Mouse (Mus musculus) CH12F3 (cell line): ENCODE data around the gene Elp5.

Source experiments
- in situ Hi-C: fragments of 300-500 bp; cut with MboI; formaldehyde crosslinking; loops from 2 replicates; pipeline ENCODE4 v1.14.3; 2020; ENCODE audit warnings: low sequenced_read_pairs

Elp5 gene

DNA sequence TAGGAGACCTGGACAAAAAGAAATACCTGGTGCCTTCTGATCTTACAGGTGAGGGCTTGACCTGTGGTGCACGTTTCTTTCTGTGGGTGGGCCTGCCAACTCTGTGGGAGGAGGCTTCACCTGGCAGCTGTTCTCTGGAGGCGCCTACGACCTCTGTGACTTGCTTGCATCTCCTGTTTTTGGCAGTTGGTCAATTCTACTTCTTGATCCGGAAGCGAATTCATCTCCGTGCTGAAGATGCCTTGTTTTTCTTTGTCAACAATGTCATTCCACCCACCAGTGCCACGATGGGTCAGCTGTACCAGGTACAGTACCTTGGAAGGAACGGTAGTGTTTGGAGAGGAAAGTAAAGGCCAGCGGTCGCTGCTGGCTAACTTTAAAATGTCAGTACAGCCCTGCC, 10.1 kb upstream of the Elp5 start:
- in situ Hi-C loops: no loop called here

DNA sequence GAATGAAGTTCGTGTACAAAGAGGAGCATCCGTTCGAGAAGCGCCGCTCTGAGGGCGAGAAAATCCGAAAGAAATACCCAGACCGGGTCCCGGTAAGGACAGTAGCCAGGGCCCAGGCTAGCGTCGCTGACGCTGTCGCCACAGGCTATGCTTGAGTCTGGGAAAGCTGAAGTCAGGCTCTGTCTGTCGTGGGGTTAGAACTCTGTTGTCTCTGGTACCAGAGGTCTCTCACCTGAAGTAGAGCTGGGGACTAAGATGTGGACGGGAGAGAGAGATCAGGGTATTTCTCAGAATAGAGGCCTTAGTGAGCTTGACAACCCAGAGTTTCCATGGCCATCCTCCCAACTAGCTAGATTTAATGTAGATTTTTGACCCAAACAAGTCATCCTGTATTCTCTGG, 9.4 kb upstream of the Elp5 start:
- in situ Hi-C loops: no loop called here

DNA sequence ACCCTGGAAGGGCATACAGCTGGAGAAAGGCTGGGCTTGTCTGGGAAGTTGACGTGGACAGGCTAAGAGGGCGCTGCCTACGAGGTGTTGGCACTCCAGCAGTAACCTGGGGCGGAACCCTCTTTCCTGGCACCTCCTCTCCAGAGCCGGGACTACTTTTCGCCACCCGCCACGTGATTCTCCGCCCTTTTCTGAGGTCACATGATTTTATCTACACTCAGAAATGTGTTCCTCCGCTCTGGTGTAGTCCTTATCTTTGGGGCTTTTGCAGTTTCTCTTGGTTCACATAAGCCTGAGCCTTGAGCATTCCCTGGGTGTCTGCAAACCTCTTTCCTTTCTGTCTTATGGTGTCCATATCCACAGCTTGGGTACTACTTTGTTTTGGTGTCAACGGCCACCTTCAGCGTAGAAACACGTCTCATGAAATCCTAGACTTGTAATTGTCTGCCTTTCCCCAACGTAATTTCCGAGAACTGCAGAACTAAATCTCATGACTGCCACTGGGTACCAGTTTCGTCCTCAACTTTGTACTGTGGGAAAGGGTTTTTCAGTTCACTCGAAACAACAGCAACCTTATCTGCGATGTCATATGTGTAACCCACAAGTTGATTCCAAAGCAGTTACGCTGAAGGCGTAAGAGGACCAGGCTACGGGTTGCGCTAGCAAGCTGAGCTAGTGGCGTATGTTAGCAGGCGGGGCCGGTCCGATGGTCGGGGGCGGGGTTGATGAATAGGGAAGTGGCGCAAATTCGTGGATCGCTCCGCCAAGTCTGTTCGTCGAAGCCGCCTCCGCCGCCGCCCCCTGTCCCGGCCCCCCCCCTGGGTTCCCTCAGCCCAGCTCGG, 8.8 kb upstream of the Elp5 start, which contains the start of gene Gabarap:
Gene Gabarap (plus strand): TSS at position 294 of the 842 bp plus-strand sequence.
- in situ Hi-C loops: no loop called here

DNA sequence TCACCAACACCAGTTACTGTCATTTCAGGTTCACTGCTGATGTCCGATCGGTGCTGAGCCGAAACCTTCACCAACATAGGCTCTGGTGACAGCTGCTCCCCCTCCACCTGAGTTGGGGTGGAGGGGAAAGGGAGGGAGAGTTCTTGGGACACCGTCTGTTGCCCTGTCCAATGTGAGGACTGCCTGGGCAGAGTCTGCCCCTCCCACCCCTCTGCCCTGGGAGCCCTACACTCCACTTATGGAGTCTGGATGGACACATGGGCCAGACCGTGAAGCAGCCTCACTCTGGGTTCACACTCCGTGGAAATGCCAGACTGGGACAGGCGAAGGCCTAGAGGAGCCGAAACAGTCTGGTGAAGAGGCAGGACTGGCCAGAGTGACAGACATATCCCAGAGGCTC, 7.6 kb upstream of the Elp5 start:
- in situ Hi-C loops: no loop called here

DNA sequence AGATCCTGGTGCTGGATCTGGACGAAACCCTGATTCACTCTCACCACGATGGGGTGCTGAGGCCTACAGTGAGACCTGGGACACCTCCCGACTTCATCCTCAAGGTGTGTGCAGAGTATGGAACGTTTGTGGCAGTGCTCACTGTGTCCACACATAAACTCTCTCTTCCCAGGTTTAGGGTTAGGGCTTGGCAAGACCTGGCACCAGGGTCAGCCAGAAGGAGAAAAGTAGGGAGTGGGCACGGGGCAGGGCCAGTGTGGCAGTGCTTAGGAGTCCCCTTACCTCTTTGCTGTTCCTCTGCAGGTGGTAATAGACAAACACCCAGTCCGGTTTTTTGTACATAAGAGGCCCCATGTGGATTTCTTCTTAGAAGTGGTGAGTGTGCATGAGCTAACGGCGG, 2.1 kb upstream of the Elp5 start:
- in situ Hi-C loops: no loop called here

DNA sequence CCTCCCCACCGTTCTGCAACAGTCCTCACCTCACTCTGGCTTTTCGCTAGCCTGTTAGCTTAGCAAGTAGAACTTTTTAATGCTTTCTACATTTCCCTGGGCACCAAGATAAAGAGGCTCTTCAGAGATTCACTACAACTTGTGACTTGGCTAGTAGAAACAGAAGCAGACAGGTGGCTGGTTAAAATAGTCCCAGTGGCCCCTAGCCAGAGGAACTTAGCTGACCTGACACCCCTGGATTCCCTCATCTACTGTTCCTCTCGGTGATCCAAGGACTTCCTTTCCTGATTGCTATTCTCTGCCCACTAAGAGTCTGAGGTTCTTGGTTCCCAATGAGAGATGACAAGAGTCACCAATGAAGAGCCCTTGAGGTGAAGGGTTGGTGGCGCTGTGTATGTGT, 1.1 kb upstream of the Elp5 start:
- in situ Hi-C loops: no loop called here

DNA sequence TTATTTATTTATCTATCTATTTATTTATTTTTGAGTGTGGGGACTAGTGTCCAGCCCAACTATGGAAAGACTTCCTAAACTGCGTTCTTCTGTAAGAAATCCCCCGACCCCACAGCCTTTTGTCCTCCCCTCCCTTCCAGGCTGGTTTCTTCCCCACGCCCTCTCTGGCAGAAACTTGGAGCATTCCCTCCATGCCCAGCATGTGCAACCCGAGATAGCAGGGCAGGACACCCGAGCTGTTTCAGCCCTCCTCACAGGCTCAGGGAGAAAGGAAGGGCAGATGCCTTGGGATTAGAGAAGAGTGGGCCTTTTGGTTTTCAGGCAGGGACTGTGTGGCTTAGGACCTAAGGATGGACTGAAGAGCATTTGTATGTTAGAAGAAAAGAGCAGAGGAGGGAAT, 560 bp upstream of the Elp5 start:
- in situ Hi-C loops: no loop called here

DNA sequence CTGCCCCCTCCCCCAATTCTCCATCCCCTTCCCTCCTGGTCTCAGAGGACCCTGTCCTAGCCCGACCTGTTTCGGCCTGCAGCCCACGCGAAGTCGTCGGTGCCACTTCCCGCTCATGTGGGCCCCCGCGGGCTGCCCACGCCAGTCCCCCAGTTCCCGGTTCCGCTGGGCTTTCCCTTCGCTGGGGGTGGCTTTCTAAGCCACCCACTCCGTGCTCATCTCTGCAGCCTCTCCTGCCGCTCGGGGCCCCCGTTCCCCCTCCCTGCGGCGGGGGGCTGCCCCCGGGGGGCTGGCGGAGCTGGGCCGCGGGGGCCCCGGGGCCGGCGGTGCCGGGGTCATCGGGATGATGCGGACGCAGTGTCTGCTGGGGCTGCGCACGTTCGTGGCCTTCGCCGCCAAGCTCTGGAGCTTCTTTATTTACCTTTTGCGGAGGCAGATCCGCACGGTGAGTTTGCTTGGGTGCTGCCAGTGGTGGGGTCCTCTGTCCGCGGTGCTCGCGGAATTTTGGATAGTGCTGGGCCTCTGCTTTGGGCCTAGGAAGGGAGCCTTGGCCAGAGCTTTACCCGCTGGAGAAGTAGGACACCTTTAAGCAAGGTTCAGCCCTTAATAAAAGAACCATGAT, 1.1 kb downstream of the Elp5 start, which contains the start of gene Ctdnep1:
Gene Ctdnep1 (plus strand): TSS at position 16 of the 622 bp plus-strand sequence.
- in situ Hi-C loops: no loop called here

DNA sequence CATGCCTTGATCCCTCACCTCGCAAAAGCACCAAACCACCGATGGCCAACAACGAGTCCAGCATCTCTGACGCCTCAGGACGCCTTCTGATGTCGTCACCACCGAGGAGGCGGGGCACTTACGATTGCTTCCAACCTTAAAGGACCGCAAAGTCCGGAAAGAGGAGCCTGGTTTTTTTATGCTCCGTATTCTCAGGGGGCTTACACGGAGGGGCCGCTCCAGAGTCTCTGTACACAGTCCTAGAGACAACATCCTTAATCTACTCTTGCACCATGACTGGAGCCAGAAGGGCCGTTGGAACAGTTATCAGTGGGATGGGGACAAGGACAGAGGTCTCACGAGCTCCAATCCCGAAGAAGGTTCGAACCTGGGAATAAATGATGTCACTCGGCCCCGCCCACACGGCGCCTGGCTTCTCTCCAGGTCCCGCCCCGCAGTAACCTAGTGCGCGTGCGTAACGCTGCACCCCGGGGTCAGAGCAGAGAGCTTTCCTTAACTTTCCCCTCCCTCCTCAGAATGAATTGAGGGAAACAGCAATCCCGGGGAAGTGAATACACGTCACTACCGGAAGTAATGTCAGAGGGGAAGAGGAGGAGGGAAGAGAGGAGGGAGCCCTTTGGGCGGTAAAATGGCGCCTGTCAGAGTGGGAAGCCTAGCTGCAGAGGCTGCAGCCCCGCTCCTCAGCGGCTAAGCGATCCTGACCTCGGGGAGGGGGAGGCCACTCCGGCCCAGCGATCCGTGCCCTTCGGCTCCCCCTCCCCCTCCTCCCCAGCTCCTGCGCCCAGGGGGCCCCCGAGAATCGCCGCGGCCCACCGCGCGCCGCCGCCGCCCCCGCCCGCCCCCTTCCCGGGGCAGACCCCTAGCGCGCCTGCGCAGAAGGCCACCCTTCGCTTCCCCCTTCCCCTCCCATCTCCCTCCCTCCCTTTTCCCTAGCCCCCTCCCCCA, 1.8 kb downstream of the Elp5 start:
- in situ Hi-C loops: no loop called here

DNA sequence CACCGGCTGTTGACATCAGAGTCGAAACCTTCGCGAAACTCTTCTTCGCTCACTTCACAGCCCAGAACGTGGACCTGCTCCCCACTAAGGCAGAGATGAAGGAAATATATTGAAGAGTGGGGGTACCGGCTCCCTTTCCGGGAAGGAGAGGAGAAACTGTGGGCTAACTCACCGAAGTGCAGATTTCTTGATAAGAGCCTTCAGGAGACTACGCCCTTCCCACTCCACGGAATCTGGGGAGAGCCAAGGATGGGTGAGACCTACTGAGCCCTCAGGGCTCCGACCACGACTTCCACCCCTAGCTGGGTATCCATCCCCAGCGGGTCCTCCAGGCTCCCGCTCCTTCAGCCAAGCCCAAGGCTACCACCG, 2.5 kb downstream of the Elp5 start:
- in situ Hi-C loops: no loop called here

DNA sequence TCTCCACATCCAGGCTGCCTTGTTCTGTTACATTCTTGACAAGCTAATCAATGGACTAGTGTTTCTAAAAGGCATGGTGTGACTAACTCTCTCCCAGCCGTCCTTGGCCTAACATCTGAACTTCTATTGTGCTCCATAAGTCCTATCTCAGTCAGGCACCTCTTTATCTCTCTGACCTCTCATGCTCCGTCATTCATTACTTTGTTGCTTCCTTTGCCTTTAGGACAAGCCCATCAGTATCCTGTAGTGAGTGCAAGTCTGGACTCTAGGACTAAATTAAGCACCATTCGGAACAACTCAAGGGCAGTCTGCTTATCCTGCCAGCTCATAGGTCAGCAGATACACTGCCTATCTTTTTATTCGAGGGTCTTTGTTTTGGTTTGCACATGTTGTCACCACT, 6.0 kb downstream of the Elp5 start:
- in situ Hi-C loops: no loop called here

DNA sequence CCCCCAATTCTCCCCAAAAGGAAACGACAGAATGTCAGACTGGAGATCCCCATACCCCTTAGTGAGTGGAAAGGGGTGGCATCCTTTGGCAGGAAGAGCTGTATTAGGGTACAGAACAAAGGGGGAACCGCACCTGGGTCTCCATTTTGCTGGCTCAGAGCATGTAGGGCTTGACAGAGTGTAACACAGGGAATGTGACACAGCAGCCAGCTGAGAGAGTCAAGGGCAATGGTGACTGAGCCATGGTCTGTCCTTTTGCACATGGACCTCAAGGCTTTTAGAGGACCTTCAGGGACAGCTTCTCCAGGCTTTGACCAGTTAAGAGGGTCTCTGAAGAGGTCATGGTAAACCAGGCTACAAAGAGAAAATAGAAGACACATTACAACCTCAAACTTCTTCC, 7.4 kb downstream of the Elp5 start:
- in situ Hi-C loops: no loop called here

DNA sequence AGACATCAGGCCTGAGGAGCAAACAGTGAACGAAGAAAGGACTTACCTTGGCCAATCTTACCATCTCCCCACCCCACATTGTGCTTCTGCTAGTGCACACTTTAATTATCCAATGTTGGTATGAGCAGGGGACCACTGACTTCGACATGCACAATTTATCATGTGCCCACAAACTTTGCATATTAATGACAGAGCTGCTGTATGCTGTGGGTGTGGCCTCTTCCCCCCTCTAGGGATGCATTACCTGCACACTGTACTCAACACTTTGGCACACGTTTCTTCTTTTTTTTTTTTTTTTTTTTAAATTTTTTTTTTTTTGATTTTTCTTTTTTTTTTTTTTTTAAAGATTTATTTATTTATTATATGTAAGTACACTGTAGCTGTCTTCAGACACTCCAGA, 11.5 kb downstream of the Elp5 start:
- in situ Hi-C loops: no loop called here

DNA sequence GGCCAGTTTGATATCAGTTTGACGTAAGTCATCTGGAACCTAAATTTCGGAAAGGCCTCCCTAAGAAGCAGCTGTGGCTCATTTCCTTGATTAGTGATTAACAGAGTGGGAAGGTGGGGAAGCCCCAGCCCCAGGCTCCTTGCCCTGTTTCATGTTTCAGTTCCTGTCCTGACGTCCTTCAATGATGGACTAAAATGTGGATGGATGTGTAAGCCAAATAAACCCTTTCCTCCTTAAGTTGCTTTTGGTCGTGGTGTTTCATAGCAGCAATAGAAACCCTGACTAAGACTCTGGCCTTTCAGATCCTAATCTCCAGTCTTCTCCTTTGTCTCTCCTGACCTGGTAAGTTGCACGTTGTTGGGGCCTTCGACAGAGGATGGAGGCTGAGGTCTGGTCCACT, 12.1 kb downstream of the Elp5 start:
- in situ Hi-C loops: no loop called here

DNA sequence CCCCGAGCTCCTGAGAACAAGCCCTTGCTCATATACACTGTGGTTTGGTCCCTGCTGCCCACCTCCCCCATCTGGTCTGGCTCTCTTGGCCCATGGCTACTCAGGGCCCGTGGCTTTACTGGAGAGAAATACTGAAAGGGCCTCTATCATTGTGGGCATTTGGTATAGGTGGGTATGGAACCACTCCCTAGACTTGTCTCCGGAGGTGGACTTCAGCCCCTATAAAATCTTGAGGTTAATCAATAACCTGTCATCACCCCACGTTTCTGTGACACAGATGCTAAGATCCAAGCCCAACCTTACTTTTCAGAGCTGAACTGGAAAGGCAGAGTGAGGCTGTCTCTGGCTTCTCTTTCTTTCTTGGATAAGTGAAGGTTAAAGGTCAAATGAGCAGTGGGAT, 13.5 kb downstream of the Elp5 start:
- in situ Hi-C loops: no loop called here

DNA sequence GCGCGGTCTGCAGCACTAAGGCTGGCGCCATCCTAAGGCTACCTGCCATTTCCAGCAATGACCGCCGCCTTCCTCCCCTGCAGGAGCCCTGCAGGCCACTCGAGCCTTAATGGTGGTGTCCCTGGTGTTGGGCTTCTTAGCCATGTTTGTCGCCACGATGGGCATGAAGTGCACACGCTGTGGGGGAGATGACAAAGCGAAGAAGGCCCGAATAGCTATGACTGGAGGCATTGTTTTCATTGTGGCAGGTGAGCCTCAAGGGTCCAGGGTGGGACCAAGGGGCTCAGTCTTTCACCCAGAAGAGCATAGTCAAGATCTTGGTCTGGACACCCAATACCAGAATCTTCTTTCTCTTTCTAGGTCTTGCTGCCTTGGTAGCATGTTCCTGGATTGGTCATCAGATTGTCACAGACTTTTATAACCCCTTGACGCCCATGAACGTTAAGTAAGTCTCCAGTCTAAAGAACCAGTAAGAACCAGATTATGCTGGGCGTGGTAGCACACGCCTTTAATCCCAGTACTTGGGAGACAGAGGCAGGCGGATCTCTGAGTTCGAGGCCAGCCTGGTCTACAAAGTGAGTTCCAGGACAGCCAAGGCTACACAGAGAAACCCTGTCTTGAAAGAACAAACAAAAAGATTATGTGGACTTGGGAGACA, 15.3 kb downstream of the Elp5 start:
- in situ Hi-C loops: no loop called here

DNA sequence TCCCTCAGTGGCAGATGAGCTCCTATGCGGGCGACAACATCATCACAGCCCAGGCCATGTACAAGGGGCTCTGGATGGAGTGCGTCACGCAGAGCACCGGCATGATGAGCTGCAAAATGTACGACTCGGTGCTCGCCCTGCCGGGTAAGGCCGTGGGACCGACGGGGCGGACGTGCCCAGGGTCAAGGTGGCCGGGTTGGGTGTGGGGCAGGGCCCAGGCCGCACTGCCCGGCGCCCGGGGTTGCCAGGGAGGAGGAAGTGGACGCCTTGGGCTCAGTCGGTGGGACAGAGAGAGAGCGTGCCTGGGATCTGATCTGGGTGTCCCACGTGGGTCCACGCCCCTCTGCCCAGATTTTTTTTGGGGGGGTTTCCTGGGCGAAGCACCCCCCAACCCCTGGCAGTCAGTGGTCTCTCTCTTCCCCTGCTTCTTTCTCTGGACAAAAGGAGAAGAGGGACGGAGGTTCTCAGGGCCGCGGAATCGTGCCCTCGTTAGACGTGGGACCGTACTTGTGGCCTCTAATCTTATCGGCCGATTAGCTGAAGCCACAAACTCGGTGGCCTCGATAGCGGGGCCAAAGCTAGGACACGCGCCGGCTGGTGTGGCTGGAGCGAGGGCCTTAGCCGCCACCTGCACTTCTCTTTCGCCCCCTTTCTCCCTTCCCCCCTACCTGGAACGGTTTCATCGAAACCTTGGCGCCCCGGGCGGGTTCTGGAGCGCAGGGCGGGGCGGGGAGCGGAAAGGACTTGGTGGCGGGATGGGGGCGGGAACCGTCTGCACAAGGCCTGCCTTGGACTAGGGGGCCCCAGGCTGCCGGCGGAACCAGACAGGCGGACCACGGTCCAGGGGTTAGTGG, 16.1 kb downstream of the Elp5 start:
- in situ Hi-C loops: no loop called here

DNA sequence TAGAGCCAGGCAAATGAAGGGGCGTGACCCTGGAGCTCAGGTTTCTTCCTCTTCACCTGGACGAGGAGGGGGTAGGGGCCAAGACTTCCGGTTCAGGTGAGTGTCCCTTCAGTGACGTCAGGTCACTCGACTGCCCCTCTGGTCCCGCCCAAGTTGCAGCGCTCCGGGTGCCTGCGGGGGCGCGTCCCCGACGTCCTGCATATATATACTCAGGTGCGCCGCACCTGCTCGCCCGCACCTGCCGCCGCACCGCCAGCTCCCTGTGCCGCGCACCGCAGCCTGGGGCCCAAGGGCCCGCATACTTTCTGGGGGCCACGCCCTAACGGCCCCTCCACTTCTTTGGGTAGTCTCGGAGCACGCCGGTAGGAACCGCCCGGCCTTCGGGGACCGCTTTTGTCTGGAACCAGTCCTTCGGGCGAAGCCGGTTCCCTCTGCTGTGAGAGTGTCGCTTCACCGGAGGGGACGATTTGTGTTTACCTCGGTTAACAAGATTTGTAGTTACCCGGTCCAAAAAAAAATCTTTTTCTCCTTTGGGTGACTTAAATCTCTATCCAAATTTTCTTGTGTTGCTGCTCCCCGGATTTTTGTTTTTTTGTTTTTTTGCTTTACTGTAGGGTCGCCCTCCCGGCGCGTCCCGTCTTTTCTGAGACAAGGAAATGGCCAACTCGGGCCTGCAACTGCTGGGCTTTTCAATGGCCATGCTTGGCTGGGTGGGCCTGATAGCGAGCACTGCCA, 16.9 kb downstream of the Elp5 start:
- in situ Hi-C loops: no loop called here

DNA sequence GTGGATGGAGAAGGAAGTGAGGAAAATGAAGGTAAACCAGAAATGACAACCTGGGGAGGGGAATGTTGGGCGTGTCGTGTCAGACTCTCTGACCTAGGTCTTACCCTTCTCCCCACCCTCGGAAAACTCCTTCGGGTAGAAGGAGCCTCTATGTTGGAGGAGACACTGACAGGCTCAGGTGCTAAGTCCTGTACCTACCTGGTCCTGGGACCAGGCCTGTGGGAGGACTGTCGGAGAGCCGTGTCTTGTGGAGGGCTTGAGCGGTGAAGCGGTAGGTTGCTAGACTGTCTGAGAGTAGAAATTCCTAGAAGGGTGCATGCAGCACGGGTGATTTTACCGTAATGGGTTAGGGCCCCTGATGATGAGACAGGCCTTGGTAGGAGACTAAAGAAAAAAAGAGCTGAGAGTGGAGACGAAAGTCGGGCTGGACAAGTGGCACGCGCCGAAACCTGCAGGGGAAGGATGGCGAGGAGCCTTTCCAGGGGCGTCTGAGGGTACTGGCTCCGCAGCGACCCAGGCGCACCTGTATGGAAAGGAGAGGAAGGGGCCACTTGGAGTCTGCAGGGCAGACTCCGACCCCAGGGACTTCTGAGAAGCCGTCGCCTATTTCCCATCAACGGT, 17.6 kb downstream of the Elp5 start, which contains the start of gene Cldn7:
Gene Cldn7 (plus strand): TSS at position 130 of the 621 bp plus-strand sequence.
- in situ Hi-C loops: no loop called here
